Mouse (Mus musculus) heart, postnatal 4 days (tissue): ENCODE results near the gene Isx. TPM values are rescaled to one million over a fixed set of nuclear protein-coding genes. Genes with fewer than 3 reads are reported as not detected.
A peak's percentile ranks its signal among the peaks of the same experiment; 100 is the strongest.

Experiments used
- DNase-seq: peaks from one replicate; pipeline ENCODE4 v3.0.0; 2021
- total RNA-seq, 2 experiments: library from RNA; stranded (reverse); gene quantifications; 2 replicates each; pipeline ENCODE4 v1.2.3; 2021

The Isx gene
- total RNA-seq, result under 1 TPM in 1 of 2 experiments, not detected in 1; 0.29 TPM

- no peak for DNase-seq
Observed at GRCm38 (mm10) chr8:74872940-74873339, at the start of gene Isx. Gene Isx (plus strand): TSS chr8:74873173.

DNA sequence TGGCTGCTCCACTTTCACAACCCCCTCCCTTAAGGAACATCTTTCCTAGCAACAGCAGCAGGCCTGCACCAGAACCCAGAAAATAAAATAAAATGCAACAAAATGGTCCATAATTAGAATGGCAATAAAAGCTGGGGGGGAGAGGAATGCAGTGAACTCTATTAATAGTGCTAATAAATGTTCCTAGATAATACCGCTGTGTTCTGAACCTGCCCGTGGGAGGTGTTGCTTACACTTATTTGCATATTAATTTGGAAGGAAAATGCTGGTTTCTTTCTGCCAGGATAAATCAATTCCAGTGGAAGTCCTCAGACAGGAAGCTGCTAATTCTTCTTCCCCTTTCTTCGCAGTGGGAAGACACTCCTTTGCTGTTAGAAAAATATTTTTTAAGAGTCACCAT is 45.3 kb upstream of the Isx start:
- DNase-seq, result no peak

DNA sequence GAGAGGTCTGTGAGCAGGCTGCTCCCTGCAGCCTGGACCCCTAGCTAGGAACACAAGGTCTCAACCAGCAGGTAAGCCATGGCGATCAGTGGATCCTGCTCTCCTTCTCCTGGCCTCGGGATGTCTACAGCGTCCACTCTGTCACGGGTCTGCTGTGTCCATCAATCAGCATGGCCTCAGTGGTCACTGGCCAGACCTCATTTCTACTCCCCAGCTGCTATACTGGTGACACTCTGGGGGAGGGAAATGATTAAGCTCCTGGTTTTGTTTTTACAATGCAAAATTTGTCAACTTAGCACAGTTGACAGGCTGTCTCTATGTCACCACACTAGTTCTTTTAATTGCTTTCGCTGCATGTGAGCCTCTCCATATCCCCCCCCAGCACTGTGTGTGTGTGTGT is 41.7 kb upstream of the Isx start:
- no peak for DNase-seq

GRCm38 (mm10) chr8:74834246-74834645 is 38.7 kb upstream of the Isx start:
- no peak for DNase-seq

DNA sequence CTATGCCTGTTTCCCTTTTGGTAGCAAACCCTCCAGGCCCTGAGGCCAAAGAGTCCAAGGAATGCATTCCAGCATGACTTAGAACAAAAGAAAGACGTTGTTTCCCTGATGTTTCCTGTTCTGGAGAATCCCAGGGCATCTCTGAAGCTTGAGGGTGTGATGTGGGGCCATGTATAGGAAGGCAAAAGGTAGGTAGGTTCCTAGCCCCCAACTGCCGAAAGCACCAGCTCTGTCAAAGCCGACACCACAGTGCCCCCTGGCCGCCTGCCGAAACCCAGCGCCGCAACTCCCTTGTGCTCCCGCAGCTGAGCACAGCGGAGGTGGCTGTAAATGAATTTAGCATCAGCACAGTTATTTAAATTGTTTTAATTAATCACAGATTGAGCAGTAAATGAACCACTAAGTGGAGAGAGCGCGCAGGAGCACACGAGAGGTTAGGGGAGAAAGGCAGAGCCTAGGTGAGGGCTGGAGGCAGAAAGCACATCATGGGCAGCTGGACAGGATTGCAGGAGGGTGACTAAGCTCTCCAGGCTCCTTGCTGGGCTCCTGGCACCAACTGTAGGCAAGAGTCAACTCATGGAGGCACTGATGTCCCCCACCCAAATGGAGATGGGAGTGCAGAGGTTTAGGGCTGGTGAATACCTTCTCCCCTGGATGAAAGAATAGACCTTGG is 25.5 kb upstream of the Isx start:
- DNase-seq, result peak; percentile 6

DNA sequence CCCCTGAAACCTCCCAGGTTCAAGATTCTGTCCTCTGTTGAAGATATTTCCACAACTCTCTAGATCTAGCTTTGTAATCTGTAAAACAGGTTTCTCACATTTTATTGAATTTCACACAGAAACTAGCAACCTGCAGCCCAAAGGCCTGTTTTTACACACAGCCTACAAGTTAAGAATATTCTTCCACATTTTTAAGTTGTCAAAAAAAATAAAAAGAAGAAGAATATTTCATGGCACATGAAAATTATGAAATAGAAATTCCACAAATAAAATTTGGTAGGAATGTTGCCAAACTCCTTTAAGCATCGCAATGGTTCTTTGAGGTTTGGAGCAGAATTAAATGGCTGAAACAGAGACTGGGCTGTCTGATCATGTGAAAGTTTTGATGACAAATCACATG is 24.3 kb upstream of the Isx start:
- DNase-seq, result no peak

DNA sequence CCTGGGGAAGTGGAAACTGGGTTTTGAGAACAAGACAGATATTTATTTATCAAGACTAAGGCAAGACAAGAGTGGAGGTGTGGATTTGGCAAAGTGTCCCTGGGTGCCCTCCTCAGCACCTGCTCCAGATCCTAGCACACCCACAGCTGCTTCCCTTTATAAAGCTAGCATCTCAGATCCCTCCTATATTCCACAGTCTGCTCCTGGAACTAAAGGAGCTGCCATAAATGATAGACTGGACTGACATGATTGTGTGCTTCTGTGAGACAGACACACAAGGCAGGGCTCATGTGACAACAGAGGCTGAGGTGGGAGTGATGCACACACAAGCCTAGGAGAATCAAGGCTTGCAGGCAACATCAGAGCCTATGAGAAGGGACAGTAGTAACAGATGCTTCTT is 22.0 kb upstream of the Isx start:
- DNase-seq, result no peak

DNA sequence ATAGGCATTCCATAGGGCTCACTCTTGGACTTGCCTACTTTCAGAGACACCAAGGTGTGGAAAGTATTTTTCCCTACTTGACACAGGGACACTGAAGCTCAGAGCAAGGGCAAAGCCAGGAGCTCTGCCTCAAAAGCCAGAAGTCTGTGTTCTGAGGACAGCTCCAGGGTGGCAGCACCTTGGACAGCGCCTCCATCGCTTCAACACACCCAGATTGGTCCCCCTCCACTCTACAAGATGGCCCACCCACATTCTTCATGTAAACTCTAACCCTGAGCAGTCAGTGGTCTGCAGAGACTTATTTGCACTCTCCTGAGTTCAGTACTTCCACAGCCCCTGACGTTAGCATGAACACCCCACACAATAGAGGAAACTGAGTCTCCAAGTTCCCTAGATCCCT is 21.1 kb upstream of the Isx start:
- DNase-seq, result peak; percentile 44

DNA sequence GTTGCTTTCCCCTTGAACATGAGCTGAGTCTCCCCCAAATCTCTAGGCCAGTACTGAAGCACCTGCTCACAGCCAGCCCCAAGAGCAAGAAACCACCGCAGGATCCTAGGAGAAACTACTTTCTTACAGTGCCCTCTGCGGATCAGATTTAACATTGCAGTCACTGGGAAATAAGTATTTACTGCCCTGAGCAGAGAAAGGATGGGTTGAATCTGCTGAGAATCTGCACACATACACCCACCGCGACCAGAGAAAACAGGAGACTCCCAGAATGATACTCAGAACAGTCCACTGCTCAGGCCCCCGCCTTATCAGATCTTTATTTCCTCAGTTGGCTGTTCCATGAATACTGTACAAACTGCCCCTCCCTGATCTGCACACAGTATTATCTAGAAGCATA is 19.5 kb upstream of the Isx start:
- DNase-seq, result peak; percentile 42

- DNase-seq, result no peak
Observed at GRCm38 (mm10) chr8:74854786-74855185, 18.2 kb upstream of the Isx start.

GRCm38 (mm10) chr8:74855341-74855740 is 17.6 kb upstream of the Isx start:
- no peak for DNase-seq

DNA sequence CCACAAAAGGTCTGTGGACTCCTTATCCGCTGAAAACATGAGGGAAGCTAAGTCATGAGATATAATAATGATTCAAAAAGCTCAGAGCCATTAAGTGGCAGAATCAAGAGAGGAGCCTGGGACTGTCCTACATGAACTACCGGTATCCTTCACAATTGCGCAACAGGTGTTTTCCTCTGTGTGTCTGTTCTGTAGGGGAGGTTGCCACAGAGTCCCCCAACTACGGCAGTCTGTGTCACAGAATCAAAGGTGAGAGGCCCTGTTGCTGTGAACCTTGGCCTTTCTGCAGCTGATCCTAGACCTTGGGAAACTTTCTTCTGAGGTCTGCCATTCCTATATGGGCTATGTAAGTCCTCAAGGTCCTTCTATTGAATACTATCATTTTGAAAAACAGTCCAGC is 13.7 kb upstream of the Isx start:
- DNase-seq, result no peak

DNA sequence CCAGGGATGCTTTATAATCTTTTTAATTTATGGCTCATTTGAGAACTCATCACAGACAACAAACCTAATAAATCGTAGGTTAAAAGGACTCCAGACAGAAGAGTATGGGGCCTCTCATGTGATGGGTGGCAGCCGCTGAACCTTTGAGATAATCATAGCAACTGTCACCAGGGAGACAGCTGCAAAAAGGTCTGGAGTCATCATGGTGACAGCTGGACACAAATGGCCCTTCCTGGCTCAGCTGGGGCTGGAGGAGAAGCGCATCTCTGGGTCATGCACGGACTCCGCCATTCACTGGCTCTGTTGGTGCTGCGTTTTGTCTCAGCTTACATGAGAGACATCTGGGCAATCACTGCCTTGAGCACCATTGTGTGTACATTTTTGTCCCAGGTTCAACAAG is 12.5 kb upstream of the Isx start:
- DNase-seq, result peak; percentile 6

DNA sequence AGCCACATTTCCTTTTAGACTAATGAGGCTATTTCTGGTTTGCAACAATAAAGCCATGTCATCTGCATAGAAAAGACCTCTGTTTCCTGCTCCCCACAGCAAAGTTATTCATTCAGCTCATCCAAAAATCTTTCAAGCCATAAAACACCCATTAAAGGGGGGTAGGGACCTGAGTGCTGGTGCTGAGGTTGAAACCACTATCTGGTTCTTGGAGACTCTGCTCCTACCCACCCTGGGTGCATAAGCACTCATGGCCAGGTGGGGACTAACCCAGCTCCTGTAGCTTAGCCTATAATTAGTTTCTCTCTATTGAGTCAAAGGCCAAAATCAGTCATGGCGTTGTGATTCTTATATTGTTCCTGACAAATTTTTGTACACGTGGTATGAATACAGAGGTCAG is 10.4 kb upstream of the Isx start:
- DNase-seq, result no peak

DNA sequence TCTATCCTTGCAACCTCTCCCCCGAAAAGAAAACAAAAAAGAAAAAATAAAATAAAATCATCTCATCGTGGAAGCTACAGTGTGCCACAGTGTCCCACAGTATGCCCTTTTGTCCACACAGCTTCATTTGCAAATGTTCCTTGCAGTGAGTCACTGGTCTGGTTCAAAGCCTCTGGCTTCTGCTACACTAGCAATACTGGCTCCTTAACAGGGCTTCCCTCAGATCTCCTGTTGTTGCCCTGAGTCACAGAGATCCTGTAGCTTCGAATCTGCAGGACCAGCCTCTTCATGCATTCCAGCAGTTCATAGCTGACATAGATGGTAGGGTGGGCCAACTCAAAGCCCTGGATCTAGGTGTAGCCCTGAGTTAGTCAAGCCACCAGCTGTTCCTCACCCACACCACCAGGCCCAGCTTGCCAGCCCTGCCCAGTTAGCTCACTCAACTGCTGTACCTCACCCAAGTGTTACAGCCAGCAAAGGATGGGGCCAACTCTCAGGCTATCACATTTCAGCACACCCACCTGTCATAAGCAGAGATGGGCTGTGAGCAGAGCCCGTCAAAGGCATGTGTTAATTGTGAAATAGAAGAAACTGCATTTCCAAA is 2.5 kb upstream of the Isx start:
- DNase-seq, result no peak

DNA sequence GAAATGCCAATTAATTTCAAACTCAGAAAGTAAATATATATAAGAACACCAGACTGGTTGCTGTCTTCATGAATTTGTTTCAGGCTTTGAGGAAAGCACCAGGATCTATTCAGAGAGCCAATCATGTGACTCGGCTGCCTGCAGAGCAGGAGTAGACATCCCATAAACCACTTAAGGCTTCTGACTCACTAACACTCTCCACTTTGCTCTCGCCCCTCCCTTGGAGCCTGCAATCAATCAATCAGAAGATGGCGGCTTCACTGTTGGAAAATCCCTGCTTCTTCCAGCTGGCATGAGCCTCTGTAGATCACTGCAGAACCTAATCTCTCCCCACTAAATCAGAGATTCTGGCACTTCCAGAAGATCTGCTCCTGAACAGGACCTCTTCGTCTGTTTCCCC is 1.3 kb upstream of the Isx start:
- no peak for DNase-seq

DNA sequence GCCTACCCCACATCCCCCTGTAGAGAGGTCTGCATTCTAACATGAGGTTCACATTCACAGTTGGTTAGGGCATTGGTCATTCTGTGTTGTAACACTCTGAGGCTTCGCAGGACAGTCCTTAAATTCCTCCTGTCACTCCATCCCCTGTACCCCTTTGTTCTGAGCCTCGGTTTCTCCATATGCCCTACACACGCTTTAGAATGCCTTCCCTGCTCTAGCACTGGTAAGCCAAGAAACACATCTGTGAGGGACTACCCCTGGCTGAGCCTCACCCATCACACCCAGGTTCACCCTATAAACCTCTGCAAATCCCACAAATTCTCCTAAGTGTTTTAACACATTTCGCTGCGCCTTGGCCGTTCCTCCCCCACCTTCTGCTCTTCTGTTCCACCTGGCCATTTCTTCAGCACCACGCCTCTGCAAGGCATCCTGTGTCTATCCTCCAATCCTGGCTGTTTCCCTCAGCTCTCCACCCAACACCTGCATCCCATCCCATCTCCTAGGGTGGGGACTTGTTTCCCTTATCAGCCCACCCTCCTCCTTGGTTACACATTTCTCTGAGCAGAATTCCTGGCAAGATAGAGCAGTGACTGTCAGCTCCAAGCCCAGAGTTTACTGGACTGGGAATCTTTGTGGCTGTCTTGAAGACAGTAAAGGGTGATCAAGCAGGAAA is 686 bp upstream of the Isx start:
- DNase-seq, result no peak

- no peak for DNase-seq
Observed at GRCm38 (mm10) chr8:74874565-74874964, 1.6 kb downstream of the Isx start.

DNA sequence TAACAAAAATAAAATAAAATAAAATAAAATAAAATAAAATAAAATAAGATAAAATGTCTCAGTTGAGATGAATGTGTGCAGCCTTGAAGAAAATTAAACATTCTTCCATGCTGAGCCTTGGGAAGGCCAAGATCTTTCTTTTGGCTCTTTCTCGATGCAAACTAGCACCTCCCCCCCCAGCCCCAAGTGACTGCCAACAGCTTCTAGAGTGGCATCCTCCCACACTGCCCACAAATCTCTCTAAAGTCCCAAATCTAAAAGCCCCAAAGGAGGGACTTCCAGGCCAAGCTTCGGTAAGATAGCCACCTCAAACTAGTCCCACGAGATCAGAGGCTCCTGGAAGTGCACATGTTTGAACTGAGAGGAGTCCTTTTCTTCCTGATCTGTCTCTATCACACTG is 5.7 kb downstream of the Isx start:
- DNase-seq, result no peak

- DNase-seq, result no peak
Observed at GRCm38 (mm10) chr8:74888763-74889162, 15.8 kb downstream of the Isx start.

- DNase-seq, result no peak
Observed at GRCm38 (mm10) chr8:74891030-74891429, 18.1 kb downstream of the Isx start.

GRCm38 (mm10) chr8:74896302-74896701 is 23.3 kb downstream of the Isx start:
- no peak for DNase-seq

- DNase-seq, result no peak
Observed at GRCm38 (mm10) chr8:74897315-74897714, 24.3 kb downstream of the Isx start.

- no peak for DNase-seq
Observed at GRCm38 (mm10) chr8:74899796-74900195, 26.8 kb downstream of the Isx start.
